Mouse (Mus musculus) heart, adult 9 months (tissue): ENCODE results near the gene Ptpn13.

ENCODE experiments used
- DNase-seq, 2 experiments: peaks; one replicate each; pipeline ENCODE4 v3.0.0; 2022; ENCODE audit warnings: low spot score in 2 of 2

Ptpn13 gene

DNA sequence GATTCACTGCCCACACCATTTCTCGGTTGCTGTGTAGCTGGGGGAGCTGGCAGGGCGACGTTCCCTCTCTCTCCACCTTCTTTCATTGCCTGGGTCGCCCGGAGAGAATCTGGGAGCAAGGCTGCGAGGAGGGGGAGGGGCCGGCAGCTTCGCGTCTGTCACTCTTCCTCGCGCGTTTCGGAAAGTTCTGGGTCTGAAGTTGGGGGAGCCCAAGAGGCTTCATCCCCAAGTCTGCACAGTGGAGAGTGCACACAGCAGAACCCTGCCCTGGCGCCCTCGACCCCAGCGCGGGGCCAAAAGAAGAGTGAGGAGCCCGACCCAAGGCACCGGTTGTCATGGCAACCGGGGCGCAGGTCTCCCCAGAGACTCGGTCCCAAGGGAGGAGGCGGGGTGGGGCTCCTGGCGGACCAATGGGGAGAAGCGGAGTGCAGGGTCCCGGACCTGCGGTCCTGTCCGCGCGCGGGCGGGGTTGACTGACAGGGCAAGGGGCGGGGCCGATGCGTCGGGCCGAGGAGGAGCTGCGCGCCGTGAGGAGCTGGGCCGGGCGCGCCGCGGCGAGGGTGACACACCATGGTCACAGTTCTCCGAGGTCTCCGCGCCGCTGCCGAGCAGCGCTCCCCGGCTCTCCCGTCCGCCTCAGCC, at the start of gene Ptpn13:
TSS of gene Ptpn13 (plus strand) at position 515 of the 642 bp plus-strand sequence.
- peak; percentile 89 to 91 for DNase-seq

DNA sequence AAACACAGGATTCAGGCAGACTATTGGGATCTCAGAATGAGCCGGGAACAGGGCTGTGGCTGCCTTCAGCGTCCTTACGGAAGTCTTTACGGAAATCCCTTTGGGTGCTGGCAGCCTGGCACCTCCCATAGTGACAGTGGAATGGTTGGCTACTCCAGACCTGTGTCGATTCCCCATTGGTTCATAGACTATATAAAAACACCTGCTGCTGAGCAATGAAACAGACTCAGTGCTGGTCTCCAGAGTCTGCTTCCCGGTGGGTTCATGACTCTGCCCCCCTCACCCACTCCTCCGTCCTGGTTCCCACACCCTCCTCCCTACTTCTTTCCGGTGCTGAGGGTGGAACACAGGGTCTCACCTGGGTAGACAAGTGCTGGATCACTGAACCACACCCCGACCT, 49.8 kb upstream of the Ptpn13 start:
- DNase-seq = no peak

DNA sequence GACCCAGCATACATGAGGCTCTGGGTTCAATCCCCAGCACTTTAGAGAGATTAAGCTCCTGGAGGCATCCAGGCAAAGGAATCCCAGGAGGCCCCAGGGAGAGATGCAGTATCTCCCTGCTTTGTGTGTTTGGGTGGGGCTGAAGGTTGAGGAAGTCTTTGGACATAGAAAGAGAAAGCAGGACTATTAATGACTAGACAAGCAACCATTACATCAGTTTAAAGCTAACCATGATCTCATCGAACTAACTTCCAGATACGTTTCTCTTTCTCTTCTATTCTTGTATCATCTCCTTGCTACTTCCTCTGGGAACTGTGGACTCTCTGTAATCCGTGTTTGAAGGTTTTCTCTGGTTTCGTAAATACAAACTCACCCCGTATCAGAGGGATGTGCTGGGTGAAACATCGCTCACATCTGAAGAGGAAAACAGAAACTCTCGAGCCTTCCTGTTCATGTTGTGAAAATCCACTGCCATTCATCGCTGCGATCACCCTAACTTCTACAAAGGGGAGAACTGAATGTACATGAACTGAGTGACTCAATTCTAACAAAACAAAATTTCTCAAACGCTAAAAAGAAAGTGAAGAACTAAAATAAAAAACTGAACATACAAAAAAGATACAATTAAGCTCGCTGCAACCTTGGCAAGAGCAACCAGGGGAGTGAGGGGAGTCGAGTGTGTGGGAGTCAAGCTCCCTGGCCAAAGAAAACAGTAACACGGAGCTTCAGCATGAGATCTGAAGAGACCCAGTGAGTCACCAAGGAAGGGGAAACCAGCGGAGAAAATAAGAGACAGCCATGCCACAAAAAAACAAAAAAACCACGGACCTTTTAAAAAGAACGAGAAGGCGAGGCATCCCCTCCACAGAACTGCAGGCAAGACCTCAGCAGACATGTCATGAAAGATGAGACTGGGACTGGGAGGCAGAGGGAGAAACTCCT, 48.4 kb upstream of the Ptpn13 start:
- peak; percentile 27 to 39 for DNase-seq

DNA sequence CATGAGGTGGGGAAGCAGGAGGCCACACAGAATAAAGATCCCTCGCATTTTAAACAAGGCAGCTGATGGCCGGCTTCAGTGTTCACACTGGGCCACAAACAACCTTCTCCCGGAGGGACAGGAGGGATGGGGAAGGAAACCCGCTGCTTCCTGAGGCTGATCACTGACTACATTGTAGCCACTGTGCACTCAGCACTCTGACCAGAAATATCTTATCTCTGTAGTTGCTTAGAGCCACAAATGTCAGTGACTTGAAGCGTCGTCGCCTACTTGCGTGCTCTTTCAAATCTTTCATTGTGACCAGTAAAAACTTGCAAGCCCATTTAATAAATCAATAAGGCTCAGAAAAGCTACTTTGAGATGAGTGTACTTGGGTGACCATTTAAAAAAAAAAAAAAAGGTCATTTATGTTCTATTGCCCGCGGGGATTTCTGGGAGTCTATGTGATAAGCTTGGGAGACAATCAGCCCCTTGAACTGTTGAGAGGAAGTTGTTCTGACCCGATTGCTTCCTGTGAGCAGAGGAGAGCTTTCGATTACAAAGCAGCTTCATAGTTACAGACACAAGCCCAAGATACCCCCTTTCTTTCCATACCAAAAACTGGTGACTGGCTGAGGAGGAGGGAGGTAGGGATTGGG, 47.4 kb upstream of the Ptpn13 start:
- DNase-seq = peak in 1 of 2 experiments; percentile 10

DNA sequence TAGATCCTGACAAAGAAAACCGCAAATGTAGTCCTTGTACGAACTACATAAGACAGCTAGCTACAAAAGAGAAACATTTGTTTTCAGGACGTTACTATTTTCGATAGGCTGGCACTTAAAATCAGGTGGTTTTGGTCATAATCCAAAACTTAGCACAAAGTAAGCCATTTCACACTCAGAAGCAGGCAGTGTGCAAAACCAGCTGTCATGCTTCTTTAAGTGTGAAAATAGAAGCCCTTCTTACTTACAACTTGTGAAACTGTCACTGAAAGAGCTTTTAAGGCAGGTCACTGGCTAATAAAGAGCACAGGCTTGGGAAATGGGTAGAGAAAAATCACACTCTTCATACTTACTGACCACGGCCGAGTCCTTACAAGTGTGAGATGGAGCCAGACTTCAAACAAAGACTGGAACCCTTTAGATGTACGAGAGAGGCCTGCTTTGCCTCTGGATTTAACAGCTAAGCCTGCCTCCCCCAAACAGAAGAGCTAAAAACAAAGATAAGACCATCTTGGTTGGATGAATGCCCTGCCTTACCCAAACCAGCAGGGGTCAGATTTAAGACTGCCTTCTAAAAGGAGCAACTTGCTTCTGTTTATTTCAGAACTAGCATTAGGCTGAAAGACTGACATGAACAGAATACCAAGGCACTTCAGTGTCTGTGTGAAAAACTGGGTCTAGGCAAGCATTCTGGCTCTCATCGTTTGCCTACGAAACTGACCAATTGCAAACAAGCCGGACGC, 44.0 kb upstream of the Ptpn13 start:
- no peak for DNase-seq

DNA sequence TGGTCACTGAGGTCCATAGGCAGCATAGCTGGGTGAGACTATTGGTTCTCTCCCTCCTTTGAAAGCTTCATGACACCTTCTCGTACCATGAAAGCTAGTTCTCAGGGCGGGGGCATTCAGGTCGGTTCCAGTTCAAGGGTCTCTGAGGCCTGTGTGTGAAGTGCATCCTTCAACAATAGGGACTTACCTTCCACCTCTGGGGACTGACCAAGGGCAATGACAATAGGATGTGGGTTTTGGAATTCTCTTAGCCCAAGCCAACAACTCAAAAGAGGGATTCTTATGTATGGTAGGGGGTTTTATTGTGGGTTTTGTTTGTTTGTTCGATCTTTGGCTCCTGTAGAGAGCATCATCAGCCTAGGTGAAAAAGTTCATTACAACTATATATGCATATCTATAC, 42.0 kb upstream of the Ptpn13 start:
- DNase-seq = no peak

DNA sequence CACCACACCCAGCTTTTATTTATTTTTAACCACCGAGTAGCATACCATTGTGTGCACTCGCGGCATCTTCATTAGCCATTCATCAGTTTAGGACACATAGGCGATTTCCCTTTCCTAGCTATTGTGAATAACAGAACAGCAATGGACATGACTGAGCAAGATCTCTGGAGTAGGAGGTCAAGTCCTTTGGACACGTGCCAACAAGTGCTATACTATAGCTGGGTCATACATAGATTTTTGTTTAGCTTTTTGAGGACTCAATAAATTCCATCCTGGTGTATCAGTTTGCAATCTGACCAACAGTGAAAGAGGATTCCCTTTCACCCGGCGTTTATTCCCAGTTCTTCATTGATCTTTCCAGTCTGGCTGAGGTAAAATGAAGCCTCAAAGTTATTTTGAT, 41.0 kb upstream of the Ptpn13 start:
- DNase-seq = no peak

DNA sequence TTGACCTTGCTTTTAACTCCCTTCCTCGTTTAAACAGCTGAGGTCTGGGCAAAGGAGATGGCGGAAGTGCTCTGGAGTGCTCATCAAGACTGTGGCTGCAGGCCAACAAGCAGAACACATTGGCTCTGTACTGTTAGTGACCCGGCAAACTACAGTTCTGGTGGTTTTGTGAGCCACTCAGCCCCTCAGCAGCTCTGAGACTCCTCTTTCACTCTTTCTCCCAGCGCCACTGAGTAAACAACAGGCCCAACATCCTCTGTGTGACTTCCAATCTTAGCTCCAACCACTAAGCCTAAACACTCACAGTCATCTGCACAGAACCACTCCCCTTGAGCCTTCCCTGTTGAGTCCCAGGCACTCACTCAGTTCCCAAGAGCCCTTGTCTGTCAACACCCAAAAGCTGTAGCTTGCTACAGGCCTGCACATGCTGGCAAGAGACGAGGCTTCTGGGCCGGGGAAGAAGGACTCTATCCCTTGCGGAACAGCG, 37.4 kb upstream of the Ptpn13 start:
- DNase-seq = peak; percentile 80 to 83

DNA sequence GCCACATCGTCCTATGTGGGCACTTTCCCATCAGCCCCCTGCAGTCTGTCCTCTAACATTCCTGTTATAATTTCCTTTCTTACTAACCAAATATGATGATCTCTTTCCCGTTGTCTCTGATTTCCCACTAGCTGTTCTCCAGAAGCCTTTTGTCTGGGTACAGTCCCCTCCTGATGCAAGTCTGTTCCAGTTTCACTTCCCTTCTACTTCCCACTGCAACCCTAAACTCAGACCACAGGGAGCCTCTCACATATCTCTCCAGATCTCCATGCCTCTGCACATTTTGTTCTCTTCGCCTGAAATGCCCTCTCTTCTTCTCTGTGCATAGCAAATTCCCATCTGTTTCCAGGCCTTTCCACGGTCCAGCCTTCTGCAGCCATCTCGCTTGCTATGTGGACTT, 35.6 kb upstream of the Ptpn13 start:
- peak in 1 of 2 experiments; percentile 24 for DNase-seq

DNA sequence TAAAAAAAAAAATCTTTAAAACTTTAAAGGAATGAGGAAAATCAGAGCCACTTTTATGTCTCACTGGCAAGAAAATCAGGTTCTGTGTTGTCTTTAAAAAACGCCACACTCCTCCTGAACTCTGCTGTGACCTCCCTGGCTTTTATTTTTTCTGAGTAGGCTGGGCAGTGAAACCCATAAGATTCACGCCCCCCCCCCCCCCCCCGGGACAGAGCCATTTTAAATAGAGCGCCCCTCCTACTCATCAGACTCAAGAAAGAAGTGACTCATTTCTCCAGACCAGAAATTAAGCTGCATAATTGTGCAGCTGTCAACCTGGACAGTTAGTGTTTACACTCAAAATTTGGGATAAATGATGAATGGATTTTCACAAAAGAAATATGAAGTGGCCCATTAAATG, 31.8 kb upstream of the Ptpn13 start:
- no peak for DNase-seq

DNA sequence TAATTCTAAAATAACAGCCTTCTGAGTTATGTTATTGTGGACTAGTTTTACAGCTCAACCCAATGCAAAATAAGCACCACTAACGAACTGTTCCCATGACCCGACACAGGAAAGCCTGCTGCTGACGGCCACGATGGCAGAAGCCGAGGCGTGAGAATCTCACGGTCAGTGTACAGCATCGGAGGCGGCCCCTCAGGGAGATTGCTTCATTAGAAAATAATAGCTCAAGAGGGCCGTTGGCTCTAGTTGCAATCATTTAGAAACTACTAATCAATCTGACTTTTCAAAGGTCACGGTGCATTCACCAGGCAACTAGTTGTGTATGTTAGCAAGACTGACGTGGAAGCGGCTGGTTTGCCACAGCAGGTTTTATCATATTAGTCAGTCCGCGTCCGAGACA, 31.2 kb upstream of the Ptpn13 start:
- DNase-seq = no peak

DNA sequence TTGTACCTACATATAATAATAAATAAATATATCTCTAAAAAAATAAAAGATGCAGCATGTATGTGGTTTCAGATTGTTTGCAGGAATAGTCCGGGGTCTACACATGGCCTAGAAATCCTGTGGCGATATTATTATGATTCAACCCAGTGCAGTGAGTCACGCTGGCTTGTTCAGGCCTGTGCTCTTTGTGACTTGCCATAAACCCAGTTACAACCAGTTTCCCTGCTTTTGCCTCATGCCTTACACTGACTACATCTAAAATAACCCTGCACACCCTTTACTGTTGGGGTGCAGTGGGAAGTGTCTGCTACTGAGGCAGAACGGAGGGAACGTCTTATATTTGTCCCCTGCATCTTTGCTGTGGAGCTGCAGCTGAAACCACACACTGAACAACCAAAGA, 29.3 kb upstream of the Ptpn13 start:
- DNase-seq = no peak

DNA sequence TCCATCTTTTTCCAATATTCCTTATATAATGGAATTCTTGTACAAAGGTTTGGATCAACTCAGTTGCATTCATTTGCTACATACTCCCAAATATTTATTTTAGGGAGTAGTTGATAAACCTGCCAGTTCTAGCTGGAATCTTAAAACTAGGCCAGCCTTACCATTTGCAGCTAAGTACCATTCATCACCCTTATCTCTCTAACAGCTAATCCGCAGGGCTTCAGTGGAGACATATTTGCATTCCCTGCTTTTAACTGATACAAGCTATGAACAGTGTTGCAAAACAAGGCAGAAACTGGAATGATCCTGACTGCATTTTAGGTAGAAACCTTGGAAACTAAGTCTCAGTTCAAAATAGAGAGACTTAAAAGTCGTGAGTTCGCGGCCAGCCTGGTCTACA, 27.6 kb upstream of the Ptpn13 start:
- no peak for DNase-seq

DNA sequence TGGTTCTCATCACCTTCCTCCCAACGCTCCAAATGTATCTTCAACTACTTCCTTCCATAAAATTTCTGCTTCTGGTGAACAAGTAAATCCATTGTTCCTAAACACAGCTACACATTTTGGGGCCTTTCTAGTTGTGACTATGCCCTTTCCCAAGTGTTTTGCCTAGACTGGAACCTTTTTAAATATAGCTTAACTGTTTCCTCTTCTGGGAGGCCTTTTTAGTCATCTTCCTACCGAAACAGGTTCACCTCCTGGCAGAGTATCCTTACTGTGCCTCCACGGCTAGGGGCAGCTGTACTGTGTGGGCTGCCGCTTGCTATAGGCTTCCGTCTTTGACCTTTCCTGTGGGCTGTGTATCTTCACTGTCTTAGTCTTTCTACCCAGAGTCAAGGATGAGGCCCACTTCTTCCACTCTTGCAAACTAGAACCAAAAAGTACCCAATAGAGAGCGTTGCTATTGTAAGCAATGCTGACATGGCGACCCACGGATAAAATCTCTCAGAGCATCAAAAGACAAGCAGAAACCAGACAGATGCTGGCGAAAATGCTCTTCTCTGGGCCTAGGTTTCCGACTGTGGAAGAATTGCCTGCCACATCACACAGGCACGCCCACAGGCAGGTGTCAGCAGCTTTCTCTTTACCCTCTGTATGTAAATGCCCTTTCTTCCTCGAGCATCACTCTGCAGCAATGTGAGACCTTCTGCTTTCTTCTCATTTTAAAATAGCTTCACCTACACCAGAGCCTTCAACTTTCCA, 20.6 kb upstream of the Ptpn13 start:
- no peak for DNase-seq

DNA sequence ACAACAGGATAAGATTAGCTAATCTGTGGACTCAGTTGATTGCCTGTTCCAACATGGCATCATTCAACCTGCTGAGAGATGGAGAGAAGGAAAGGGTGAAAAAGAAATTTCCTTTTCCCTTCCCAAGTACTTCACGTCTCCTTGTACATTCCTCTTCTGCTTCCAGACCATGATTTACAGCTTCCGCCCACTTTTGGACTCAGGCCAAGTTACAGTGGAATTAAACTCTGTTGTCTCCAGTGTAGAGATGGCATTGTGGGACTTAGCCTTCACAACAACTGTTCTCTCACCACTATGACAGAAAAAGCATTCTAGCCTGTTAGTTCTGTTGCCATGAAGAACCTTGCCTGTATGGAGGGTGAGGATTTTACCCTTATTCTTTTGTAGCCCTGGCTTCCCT, 19.1 kb upstream of the Ptpn13 start:
- no peak for DNase-seq

DNA sequence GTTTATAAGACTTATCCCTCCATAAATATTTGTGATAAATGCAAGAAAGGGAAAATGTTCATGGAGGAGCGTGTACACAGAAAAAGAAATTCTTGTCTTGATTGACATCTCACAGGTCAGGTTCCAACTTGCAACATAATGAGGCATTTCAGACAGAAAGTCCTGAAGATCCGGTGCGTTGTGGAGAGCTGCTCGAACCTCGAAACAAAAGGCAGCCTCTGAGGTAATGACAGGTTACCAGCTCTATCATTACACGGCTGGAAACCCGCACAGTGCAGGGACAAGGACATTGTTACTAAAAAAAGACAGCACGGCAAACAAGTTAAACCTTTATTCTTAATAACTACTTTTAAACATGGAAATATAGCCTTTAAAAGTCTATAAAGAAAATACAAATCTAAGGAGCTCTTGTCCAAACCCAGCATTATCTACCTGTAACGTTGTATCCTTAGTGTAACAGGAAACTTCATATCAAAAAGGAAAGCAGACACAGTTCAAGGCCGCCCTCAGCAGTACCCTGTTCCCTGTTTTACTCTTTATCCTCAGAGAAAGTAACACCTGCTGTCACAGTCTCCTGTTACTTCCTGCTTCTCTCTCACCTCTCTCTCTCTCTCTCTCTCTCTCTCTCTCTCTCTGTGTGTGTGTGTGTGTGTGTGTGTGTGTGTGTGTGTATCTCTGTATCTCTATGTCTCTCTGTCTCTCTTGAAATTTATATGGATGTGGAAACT, 12.8 kb upstream of the Ptpn13 start:
- DNase-seq = no peak

DNA sequence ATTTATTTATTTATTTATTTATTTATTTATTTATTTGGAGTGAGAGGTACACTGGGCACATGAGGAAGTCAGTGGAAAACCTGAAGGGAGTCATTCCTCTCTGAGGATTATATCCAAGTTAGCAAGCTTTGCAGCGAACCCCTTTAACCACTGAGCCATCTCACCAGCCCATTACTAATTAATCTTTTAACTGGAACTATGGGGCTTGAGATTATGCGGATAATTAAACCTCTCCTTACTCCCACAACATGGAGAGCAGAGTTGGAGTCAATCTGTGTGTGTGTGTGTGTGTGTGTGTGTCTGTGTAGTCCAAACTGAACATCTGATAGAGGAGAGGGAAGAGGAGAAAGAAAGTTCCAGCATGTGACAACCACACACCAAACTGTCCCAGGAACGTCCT, 10.4 kb upstream of the Ptpn13 start:
- DNase-seq = no peak

DNA sequence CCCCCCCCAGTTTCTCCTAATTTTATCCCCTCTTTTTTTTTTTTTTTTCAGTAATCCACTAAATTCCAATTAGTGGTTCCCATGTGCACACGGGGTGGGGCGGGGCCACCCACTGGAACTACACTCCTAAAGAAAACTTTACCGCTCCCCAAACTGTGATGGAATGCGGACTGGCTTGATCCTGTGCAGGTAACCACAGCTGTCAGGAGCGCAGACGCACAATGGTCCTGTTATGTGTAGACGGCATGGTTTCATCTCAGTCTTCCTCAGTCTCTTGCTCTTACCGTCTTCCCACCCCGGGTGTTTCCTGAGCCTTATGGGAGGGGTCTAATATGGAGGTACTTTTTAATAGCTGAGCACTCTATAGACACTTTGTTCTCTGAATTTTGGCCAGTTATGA, 7.0 kb upstream of the Ptpn13 start:
- DNase-seq = no peak

DNA sequence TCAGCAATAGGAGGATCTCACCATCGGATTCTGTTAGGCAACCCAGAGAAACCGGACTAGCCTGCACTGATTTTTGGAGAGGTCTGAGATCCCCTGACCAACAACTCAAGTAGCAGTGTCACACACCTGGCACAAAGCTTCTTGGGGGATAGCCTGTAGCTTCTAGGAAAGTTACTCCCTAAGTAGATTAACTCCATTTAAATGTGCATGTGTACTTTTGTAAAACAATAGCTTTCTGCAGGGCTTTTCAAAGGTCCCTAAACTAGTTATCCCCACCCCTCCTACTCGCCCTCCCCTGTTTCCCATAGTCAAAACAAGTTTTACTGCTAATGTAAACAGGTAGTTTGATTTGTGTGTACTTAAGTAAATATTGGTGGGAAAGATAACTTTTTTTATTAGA, 6.1 kb upstream of the Ptpn13 start:
- no peak for DNase-seq

DNA sequence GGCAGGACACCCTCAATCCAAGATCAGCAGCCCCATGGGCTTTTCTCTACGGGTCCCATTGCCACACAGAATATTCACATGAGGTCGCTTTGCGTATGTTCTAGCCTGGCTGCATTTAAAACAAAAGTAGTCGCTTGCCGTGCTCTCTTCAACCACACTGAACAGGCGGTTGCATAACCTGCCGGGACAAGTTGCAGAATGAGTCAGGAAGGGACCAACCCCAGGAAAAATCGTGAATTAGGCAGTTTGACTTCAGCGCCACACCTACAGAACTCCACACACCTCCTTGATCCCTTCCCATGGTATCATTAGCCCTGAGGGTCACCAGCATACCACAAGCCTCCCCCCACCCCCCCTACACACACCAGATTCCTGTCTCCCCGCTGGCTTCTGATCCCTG, 4.4 kb upstream of the Ptpn13 start:
- no peak for DNase-seq
